Mouse (Mus musculus): ENCODE measurements at regions not wholly inside any gene's neighbourhood (a gene's known extent, or its start where the extent isn't known, plus 50 kb on each side); places are given as distances from the start of the nearest gene placed in this dataset.
A peak's percentile ranks its signal among the peaks of the same experiment; 100 is the strongest.
"Not testable (repeated sequence)": the region's sequence is repeated elsewhere in the genome, so short reads cannot be mapped to it uniquely, and the experiment has no call there.

GRCm38 (mm10) chr4:114296380-114296779 is 110.1 kb upstream of the Trabd2b start:
- H3K27me3 ChIP-seq = no peaks in the 10 kb centered on the region
- no peak overlapping the region for H3K27ac ChIP-seq (replicated peaks)
- H3K9me3 ChIP-seq = no peaks in the 10 kb centered on the region
- no peak overlapping the region for H3K4me3 ChIP-seq
- no peak overlapping the region for H3K4me2 ChIP-seq
- no peak overlapping the region for H3K9ac ChIP-seq
- H3K4me1 ChIP-seq (replicated peaks) = no peaks in the 10 kb centered on the region
- ATAC-seq (ENCODE audit: low FRiP score, low read depth) = no peak
- no peaks in the 10 kb centered on the region for H3K36me3 ChIP-seq

DNA sequence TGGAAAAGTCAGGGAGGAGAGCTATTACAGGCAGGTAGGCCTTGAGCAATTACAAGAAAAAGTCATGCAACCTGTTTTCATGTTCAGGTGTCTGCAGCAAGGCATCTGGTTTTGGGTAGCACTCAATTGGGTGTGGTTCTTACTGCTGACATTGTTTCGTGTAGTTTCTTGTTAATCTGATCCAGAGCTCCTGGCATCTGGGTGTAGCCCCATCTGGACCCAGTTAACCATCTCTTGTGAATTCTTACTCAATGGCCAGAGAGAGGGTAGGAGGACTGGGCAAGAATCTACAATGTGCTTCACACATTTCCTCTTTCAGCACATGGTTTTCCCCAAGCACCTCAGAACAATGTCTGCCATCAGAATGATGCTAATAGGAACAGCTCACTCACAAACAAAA is 108.0 kb upstream of the Trabd2b start:
- H3K36me3 ChIP-seq; H3K4me2 ChIP-seq; H3K4me1 ChIP-seq (replicated peaks); H3K9me3 ChIP-seq; ATAC-seq (ENCODE audit: low FRiP score, low read depth); H3K4me3 ChIP-seq; H3K27me3 ChIP-seq; H3K27ac ChIP-seq (replicated peaks); H3K9ac ChIP-seq: not testable (repeated sequence)
- 74% methylated on average over 1 of the region's 1 CpGs for whole genome bisulfite sequencing

- ATAC-seq (ENCODE audit: low FRiP score, low read depth) = peak; percentile 62; the same call in 1 of the 2 replicates
- no peaks in the 10 kb centered on the region for H3K27me3 ChIP-seq
- WGBS = 51% methylated on average over 3 of the region's 3 CpGs
- no peaks in the 10 kb centered on the region for H3K36me3 ChIP-seq
- H3K4me1 ChIP-seq (replicated peaks) = no peaks in the 10 kb centered on the region
- H3K27ac ChIP-seq (replicated peaks) = no peak overlapping the region
- no peak overlapping the region for H3K9ac ChIP-seq
- no peaks in the 10 kb centered on the region for H3K9me3 ChIP-seq
- no peak overlapping the region for H3K4me2 ChIP-seq
- H3K4me3 ChIP-seq = no peak overlapping the region
These were observed 106.0 kb upstream of the Trabd2b start for GRCm38 (mm10) chr4:114300390-114301012.

DNA sequence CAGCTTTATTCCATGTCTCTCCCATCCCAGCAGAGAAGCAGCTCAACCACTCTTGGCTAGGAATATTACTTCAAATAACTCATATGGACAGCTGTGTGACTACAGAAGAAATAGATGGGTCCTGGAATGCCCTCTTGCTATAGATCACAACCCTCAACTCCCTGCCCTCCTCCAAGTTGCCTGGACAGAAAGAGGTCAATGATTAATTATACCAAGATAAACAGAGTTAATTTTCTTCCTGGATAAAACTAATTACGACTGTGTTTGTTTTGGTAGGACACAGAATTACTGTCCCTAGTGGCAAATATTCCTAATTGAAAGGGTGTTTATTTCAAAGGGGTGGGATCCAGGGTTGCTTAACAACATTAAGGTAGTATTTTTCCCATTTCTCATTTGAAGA is 101.9 kb upstream of the Trabd2b start:
- Histone ChIP-seq H3K36me3 (no peaks in the 10 kb centered on the region), H3K4me1 (replicated peaks) (no peaks in the 10 kb centered on the region), H3K9ac (no peak overlapping the region), H3K4me3 (no peak overlapping the region), H3K27ac (replicated peaks) (no peak overlapping the region), H3K9me3 (no peaks in the 10 kb centered on the region), H3K4me2 (no peak overlapping the region), H3K27me3 (no peaks in the 10 kb centered on the region)
- ATAC-seq (ENCODE audit: low FRiP score, low read depth) = no peak
- 70% methylated on average over 1 of the region's 1 CpGs for WGBS

DNA sequence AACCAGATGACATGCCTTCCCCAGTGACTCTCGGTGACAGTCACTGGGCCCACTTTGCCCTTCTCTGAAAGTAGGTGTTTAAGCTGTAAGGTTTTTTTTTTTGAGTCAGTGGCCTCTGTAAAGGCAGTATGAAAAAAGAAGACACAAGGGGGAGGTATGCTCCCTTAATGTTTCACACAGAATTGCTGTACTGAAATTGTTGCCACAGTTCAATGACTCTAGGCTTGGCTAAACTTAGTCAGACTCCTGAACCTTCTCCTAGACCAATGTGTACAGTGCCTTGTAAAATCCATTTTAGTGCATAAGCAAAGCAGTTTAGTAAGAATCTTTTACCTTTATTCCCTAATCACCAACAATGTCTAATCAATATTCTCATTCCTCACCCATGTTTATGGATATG is 99.0 kb upstream of the Trabd2b start:
- no peaks in the 10 kb centered on the region for H3K9me3 ChIP-seq
- no peak overlapping the region for H3K27ac ChIP-seq (replicated peaks)
- H3K4me1 ChIP-seq (replicated peaks) = no peaks in the 10 kb centered on the region
- H3K27me3 ChIP-seq = no peaks in the 10 kb centered on the region
- no peak overlapping the region for H3K9ac ChIP-seq
- no peak overlapping the region for H3K4me2 ChIP-seq
- ATAC-seq (ENCODE audit: low FRiP score, low read depth) = no peak
- H3K36me3 ChIP-seq = no peaks in the 10 kb centered on the region
- H3K4me3 ChIP-seq = no peak overlapping the region
- 54% methylated on average over 1 of the region's 1 CpGs for WGBS

- no peaks in the 10 kb centered on the region for H3K27me3 ChIP-seq
- 6% methylated on average over 1 of the region's 1 CpGs for WGBS
- H3K9ac ChIP-seq = no peak overlapping the region
- no peaks in the 10 kb centered on the region for H3K4me1 ChIP-seq (replicated peaks)
- H3K4me3 ChIP-seq = no peak overlapping the region
- no peaks in the 10 kb centered on the region for H3K36me3 ChIP-seq
- no peak overlapping the region for H3K27ac ChIP-seq (replicated peaks)
- no peak overlapping the region for H3K4me2 ChIP-seq
- H3K9me3 ChIP-seq = no peaks in the 10 kb centered on the region
- ATAC-seq (ENCODE audit: low FRiP score, low read depth) = no peak
These were observed 98.0 kb upstream of the Trabd2b start for GRCm38 (mm10) chr4:114308518-114308917.

DNA sequence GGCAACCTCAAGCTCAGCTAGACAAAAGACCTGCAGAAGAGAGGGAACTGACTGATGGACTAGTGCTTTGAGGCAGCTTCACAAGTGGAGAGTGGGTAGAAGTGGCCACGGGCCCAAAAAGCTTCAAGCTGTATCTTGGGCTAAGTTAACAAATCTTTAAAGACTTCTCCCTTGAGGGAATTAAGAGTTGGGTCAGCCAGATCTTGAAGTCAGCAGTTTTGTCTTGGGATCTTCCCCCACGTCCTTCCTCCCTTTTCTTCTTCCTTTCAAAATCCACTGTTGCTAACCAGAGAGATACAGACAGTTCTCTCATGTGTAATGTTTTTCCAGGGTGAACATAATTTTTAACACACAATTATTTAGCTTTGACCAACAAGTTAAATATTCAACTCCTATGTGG is 91.5 kb upstream of the Trabd2b start:
- Histone ChIP-seq H3K9me3 (no peaks in the 10 kb centered on the region), H3K4me3 (no peak overlapping the region), H3K27ac (replicated peaks) (no peak overlapping the region), H3K4me2 (no peak overlapping the region), H3K9ac (no peak overlapping the region), H3K4me1 (replicated peaks) (no peaks in the 10 kb centered on the region), H3K36me3 (no peaks in the 10 kb centered on the region), H3K27me3 (no peaks in the 10 kb centered on the region)
- 71% methylated on average over 2 of the region's 2 CpGs for WGBS
- ATAC-seq (ENCODE audit: low FRiP score, low read depth) = no peak

DNA sequence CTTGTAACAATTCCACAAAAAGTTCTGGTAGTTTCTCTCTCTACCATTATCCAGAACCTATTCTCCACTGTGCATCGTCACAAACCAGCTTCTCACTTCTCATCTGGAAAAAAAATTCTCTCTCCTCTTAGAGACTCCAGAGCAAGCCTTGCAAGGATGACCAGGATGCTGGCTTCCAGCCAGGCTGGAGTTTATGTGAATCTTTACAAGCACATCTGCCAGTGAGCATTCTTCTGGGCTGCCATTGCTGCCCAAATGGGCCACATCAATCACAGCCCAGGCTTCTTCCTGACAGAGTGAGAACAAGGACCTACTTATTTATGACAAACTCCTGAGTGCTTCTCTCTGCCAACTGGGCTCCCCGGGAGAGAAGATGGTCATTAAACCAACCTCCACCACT is 91.0 kb upstream of the Trabd2b start:
- no peak for ATAC-seq (ENCODE audit: low FRiP score, low read depth)
- no peak overlapping the region for H3K27ac ChIP-seq (replicated peaks)

DNA sequence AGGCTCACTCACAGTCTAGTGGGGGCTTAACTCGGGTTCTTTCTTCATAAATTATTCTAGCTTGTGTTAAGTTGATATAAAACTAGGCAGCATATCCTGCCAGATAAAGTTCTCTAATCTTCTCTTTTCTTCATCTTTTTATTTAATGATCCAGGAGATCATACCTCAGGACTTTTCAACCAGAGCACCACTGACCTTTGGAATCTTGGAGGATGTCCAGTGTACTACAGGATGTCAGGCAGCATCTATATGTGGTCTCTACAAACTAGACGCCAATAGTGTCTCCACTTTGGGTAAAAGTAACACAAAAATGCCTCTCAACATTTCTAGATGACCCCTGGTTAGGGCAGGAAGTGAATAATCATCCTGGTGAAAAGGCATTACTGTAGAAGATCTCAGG is 89.4 kb upstream of the Trabd2b start:
- 74% methylated on average over 2 of the region's 2 CpGs for WGBS
- H3K4me3 ChIP-seq = no peak overlapping the region
- H3K4me1 ChIP-seq (replicated peaks) = no peaks in the 10 kb centered on the region
- H3K9me3 ChIP-seq = no peaks in the 10 kb centered on the region
- H3K9ac ChIP-seq = no peak overlapping the region
- no peak for ATAC-seq (ENCODE audit: low FRiP score, low read depth)
- no peaks in the 10 kb centered on the region for H3K36me3 ChIP-seq
- no peaks in the 10 kb centered on the region for H3K27me3 ChIP-seq
- no peak overlapping the region for H3K4me2 ChIP-seq
- H3K27ac ChIP-seq (replicated peaks) = no peak overlapping the region

More for the DNA sequence above, 91.0 kb upstream of the Trabd2b start:
- no peaks in the 10 kb centered on the region for H3K9me3 ChIP-seq
- no peak overlapping the region for H3K9ac ChIP-seq
- H3K27me3 ChIP-seq = no peaks in the 10 kb centered on the region
- no peaks in the 10 kb centered on the region for H3K36me3 ChIP-seq
- no peaks in the 10 kb centered on the region for H3K4me1 ChIP-seq (replicated peaks)
- H3K4me3 ChIP-seq = no peak overlapping the region
- 71% methylated on average over 2 of the region's 2 CpGs for WGBS
- no peak overlapping the region for H3K4me2 ChIP-seq

DNA sequence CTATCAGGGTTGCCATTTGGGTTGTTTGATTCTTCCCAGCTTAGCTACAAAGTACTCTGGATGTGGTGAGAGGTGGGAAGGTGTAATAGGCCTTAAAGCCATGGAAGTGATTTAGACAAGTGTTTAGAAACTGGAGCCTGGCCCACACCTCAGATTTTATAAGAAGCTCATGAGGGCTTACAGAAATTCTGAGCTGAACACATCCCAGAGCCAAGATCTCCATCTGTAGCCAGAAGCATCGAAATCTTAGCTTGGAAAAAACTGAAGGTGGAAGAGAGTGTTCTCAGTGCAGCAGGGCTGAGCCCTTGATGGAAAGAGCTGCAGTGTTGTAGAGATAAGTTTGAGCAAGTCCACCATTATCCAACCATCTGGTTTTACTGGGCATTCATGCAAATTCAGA is 86.4 kb upstream of the Trabd2b start:
- Histone ChIP-seq H3K27me3 (no peaks in the 10 kb centered on the region), H3K27ac (replicated peaks) (no peak overlapping the region), H3K4me2 (no peak overlapping the region), H3K4me3 (no peak overlapping the region), H3K9ac (no peak overlapping the region), H3K9me3 (no peaks in the 10 kb centered on the region), H3K36me3 (no peaks in the 10 kb centered on the region), H3K4me1 (replicated peaks) (no peaks in the 10 kb centered on the region)
- 74% methylated on average over 1 of the region's 1 CpGs for WGBS
- no peak for ATAC-seq (ENCODE audit: low FRiP score, low read depth)

GRCm38 (mm10) chr4:114321516-114322339 is 84.8 kb upstream of the Trabd2b start:
- H3K4me3 ChIP-seq = no peak overlapping the region
- 74% methylated on average over 3 of the region's 3 CpGs for WGBS
- no peak for ATAC-seq (ENCODE audit: low FRiP score, low read depth)

GRCm38 (mm10) chr4:114329978-114330377 is 76.5 kb upstream of the Trabd2b start:
- 92% methylated on average over 1 of the region's 1 CpGs for WGBS

More at GRCm38 (mm10) chr4:114321516-114322339, 84.8 kb upstream of the Trabd2b start:
- H3K9me3 ChIP-seq = no peaks in the 10 kb centered on the region
- no peaks in the 10 kb centered on the region for H3K27me3 ChIP-seq
- H3K27ac ChIP-seq (replicated peaks) = no peak overlapping the region
- H3K36me3 ChIP-seq = no peaks in the 10 kb centered on the region
- no peak overlapping the region for H3K4me2 ChIP-seq
- no peak overlapping the region for H3K9ac ChIP-seq
- no peaks in the 10 kb centered on the region for H3K4me1 ChIP-seq (replicated peaks)

More at GRCm38 (mm10) chr4:114329978-114330377, 76.5 kb upstream of the Trabd2b start:
- Histone ChIP-seq H3K27ac (replicated peaks) (no peak overlapping the region), H3K27me3 (no peaks in the 10 kb centered on the region), H3K4me1 (replicated peaks) (no peaks in the 10 kb centered on the region), H3K4me3 (no peak overlapping the region), H3K9me3 (no peaks in the 10 kb centered on the region), H3K4me2 (no peak overlapping the region), H3K36me3 (no peaks in the 10 kb centered on the region), H3K9ac (no peak overlapping the region)
- no peak for ATAC-seq (ENCODE audit: low FRiP score, low read depth)
